Mouse (Mus musculus): ENCODE measurements around the gene Ethe1.
"Not testable (repeated sequence)": the region's sequence is repeated elsewhere in the genome, so short reads cannot be mapped to it uniquely, and the experiment has no call there.

Gene Ethe1

DNA sequence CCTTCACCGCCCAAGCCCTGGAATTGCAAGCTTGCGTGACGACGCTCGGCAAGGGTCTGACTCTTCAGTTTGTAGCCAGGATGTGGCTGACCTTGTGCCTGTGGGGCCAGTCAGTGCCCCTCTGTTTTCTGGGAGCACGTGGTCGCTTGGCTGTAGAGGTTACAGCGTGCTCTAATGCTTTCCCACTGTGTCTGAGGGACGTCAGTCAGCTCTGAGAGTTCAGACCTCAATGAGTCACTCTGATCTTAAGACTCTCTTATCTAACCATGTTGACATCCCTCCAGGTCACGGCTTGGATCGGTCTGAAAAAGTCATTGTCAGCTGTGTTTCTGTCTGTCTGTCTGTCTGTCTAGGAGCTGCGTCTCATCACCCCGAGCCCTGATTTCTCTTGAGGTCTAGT, 27.5 kb downstream of the Ethe1 start:
- no peak for DNase-seq

DNA sequence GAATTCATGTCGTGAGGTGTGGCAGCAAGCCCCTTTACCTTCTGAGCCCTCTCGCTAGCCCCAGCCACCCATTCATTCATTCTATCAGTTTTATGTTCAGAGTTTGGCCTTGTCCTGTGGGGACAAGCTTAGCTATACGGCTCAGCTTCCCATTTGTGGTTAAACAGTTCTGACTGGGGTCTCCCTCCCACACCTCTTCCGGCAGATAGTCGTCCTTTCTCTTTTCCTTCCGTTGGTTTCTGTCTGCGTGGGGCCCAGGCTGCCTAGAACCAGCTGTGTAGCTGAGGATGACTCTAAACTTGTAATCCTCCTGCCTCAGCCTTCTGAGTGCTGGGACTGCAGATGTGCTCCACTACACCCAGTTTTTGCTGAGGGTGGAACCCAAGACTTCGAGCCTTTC, 30.4 kb downstream of the Ethe1 start:
- no peak for DNase-seq

DNA sequence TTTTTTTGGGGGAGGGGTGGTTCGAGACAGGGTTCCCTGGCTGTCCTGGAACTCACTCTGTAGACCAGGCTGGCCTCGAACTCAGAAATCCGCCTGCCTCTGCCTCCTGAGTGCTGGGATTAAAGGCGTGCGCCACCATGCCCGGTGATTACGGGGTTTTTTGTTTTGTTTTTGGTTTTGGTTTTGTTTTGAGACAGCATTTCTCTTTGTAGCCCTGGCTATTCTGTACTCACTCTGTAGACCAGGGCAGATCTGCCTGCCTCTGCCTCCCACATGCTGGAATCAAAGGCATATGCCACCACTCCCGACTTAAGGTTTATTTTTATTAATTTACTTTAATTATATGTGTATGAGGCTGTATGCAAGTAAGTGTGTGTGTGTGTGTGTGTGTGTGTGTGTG, 31.0 kb downstream of the Ethe1 start:
- DNase-seq = not testable (repeated sequence)

DNA sequence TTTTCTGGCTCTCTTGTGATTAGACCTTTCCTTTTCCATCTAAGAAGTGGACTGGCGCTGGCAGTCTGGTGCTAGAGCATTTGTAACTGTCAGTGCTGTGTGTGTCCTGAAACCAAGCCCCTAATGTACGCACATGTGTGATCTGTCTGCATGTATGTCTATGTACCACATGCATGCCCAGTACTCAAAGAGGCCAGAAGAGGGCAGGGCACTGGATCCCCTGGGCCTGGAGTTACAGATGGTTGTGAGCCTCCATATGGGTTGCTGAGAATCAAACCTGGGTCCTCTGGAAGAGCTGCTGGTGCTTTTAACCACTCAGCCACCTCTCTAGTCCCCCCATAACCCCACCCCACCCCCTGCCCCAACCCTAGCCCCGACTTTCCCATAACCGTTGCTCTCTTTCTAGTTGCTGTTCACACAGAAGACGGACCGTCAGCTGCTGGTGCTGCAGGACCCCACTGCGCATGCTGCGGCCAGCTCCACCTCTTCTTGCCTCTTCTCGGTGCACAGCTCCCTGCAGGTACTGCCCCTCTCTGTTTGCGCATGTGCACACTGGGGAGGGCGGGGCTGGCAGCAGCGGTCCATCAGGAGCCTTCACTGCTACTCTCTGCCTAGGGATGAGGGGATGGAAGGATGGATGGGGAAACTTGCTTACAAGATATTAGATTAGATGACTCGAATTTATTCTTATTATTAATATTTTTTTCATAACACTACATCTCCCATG, 32.5 kb downstream of the Ethe1 start:
- DNase-seq = no peak

DNA sequence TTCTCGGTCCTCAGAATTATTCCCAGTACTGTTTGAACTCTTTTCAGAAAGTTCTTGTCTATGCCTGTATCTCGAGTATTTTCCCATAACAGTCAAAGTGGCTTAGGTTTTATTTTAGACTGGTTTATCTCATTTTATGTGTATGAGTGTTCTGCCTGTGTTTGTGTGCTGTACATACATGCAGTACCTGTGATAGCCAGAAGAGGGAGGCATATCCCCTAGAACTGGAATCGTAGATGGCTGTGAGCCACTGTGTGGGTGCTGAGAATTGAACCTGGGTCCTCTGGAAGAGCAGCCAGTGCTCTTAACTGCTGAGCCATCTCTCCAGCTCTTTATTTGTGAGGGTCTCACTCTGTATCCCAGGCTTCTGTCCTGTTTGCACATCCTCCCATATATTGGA, 33.9 kb downstream of the Ethe1 start:
- no peak for DNase-seq

DNA sequence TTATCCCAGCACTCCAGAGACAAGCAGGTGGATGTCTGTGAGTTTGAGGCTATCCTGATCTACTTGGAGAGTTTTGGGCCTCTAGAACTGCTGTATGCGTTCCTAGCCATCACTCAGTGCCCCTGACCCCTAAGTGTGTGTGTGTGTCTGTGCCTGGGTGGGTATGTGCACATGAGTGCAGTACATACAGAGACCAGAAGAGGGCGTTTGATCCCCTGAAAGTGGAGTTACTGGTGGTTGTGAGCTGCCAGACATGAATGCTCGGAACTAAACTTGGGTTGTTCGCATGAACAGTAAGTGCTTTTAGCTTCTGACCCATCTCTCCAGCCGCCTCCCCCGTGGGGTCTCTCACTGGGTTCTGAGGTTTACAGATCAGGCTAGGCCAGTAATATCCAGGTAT, 35.6 kb downstream of the Ethe1 start:
- no peak for DNase-seq

DNA sequence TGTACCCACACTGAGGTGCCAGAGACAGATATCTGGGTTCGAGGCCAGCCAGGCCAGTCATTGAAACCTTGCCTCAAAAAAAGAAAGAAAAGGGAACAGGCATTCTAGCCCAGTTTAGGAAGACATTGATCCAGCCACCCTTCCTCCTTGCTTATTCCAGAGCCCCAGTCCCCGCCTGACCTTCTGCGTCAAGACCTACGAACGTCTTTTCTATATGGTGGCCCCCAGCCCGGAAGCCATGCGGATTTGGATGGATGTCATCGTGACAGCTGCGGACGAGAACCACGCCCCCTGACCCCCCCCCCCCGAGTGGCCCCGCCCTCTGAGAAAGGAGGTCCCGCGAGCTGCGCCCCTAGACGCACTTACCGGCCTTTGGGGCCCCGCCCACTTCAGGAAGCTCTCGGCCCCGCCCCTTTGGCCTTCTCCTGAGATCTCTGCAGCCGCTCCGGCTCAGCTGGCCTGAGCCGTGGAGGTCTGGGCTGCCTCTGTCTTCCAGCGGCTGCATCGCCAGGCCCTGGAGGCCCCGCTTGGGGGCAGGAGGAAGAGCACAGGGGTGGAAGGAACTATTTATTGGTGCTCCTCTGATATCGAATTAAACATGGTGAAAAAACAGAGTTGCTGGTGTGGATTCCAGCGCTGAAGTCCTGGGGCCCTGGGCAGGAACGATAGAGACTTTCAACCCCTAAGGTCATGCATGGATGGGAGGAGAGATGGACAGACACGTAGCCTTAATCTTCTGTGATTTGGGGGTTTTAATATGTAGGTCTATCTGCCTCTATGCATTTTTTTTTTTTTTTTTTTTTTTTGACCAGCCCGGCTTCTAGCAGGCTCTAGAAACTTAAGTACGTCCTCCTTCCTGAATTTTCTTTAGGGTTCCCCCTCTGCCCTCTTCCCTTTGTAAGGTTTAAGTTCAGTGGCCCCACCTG, 41.6 kb downstream of the Ethe1 start:
- DNase-seq = peak; percentile 92

DNA sequence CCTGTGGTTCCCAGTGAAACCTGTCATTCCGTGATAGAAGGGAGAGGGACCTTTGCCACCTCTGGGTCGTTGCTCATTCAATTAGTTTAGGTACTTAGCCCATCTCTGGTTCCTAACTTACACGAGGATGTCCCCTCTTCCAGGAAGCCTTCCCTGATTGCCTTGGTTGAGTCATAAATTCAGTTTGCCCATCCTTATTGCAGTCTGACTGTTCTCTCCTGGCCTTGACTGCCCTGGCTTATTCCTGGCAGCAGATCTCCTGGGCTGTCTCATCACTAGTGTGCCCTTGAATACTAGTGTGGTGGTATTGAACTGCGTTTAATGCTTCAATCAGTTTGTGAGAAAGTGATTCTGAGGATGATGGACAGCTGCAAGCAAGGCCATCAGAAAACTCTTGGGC, 42.3 kb downstream of the Ethe1 start:
- DNase-seq = no peak

DNA sequence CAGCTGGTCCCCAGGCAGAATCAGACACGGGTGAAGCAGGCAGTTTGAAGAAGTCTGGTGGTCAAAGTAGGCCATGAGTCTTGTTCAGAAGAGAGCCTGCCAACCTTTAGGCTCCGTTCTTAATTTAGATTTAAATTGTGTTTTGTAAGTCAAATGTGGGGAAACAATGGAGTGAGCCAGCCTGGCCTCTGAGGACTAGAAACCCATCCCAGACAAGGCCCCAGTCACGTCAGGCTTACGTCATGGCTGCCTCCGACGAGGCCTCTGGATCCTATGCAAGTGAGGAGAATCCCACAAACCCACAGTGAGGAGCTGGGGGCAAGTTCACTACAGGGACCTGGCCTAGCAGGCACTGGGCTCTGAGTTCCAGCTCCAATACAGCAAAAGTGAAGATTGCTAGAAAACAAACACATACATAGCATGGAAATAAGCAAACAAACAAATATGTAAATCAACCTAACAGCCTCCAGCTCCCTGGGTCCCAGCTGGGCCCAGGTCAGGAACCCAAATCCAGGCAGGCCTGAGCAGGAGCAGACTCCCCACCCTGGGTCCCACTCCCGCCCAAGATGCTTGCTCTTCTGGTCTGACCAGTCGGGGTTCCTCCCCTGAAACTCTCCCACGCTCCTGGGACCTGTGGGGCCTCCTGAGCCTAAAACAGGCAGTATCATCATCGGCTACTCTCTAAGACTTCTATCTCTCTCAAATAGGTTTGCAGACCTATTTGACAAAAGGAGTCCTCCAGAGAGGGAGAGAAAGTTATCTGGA, 43.0 kb downstream of the Ethe1 start:
- DNase-seq = no peak

DNA sequence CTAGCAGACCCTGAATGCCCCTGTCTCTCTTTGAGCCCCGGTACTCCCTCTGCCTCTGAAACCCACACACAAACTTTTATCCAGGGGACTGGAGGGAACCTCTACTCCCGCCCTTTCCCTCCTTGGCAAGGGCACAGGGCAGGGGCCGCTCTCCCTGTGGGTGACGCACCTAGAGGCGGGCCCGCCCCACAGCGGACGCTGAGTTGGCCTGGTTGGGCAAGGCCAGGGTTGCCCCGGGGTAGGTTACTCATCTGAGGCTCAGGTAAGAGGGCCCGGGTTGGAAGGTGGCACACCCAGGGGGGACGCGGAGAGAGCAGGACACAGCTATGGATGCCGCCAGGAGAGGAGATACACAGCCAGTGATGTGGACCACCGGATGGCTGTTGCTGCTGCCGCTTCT, 48.9 kb downstream of the Ethe1 start, which contains the start of gene Lypd3:
Gene Lypd3 (plus strand): TSS at position 287 of the 400 bp plus-strand sequence.
- DNase-seq = no peak

DNA sequence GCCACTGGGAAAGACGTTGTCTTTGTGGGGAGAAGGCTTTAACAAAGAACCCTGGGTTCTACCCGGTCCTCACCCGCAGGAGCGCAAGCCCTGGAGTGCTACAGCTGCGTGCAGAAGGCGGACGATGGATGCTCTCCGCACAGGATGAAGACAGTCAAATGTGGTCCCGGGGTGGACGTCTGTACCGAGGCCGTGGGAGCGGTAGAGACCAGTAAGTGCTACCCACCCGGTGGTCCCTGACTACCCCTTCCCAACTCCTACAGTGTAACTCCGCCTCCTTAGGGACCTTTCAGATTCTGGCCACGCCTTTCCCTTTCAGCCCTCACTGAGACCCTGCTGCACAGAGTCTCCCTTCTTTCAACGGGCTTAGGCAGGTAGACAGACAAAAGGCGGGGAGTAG, 49.7 kb downstream of the Ethe1 start:
- DNase-seq = no peak

DNA sequence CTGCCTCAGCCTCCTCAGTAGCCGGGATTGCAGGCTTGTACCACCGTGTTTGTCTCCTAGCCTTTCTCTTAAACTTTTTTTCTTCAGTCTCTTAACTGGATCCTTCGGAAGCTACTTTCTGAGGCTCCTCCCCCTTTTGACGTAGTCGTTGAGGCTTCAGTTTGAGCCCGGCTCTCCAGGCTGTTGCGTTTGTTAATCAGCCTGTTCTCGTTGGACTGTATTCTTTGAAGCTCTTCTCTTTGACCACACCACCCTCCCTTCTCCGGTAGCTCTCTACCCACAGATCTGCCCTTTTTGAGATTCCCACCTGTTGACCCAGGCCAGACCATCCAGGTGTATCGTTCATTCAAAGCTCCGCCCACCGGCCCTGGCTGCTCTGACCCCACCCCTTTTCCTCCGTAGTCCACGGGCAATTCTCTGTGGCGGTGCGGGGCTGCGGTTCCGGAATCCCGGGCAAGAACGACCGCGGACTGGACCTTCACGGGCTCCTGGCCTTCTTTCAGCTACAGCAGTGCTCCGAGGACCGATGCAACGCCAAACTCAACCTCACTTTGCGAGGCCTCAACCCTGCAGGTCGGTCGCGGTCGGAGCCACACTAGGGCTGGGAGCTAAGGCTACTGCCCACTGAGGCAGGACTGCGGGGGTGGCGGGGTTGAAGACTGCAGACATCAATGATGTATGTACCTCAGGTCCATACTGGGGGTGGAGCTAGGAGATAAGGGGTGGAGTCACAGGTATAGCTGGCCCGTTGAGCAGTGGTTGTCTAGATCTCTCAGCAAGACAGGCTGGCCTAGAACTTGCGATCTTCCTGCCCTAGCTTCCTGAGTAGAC, 50.9 kb downstream of the Ethe1 start:
- DNase-seq = peak; percentile 30

DNA sequence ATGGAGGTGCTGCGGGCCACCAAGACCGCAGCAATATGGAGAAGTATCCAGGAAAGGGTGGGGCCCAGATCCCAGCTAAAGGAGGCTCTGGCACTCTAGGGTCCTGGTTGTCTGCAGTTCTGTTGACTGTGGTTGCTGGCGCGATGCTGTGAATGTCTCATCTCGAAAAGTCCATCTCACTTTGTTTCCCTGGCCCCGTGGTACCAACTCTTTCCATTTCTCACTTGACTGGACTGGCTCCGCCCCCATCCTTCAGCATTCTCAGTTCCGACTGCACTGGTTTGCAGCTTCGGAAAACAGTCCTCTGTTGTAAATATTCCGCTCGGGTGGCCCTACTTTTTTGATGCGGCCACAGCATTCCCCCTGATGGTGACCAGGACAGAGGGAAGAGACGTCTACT, 53.1 kb downstream of the Ethe1 start:
- DNase-seq = no peak

DNA sequence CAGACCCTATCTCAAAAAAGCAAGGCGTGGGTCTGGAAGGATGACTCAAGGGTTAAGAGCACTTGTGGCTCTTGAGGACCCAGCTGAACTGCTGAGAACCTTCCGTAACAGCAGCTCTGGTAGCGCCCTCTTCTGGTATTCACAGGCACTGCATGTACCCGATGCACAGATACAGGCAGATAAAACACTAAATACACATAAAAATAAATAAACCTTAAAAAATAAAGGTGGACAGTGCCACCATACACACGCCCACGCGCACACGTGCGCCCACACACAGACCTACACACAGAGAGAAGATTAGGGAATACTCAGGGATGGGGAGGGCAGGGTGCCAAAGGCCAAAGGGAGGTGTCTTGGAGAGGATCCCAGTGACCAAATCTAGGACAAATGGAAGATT, 55.1 kb downstream of the Ethe1 start:
- DNase-seq = peak; percentile 61

DNA sequence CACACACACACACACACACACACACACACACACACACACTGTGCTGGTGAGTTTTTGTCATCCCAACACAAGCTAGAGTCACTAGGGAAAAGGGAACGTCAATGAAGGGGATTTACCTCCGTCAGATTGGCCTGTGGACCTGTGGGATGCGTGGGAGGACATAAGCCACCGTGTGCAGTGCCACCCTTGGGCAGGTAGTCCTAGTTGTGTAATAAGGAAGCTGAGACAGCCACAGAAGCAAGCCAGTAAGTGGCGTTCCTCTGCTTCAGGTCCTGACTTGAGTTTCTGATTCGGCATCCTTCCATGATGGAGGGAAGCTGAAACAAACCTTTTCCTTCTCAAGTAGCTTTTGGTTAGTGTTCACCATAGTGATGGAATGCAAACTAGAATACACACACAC, 57.1 kb downstream of the Ethe1 start:
- DNase-seq = no peak

DNA sequence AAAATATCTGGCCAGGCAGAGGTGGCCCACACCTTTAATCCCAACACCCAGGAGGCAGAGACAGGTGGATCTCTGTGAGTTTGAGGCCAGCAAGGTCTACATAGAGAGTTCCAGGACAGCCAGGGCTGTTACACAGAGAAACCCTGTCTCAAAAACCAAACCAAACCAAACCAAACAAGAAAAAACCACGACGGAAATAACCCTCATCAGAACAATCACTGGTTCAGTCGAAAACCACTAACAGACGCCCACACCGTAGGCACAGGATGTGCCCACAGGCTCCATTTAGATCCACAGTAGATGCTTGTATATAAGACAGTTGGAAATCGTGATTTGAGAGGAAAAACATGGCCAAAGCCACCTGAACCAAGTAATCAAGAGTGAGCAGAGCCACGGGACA, 57.7 kb downstream of the Ethe1 start:
- no peak for DNase-seq

DNA sequence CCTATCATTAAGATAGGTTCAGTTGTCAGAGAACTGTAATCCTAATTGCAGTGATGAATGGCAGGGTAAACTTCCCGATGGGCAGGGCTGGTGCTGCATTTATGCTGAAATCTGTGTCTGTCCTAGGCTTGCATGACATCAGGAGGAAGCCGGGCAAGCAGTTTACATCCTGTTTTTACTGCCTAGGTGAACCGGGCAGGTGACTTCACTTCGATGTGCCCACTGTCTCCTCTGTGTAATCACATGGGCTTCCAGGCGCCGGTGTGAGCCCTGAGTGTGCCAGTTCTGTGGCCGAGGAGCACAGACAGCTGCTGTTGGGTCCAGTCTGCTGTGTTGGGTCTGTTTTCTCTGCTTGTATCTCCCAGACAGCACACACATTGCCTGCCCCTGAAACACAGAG, 59.1 kb downstream of the Ethe1 start:
- DNase-seq = no peak

DNA sequence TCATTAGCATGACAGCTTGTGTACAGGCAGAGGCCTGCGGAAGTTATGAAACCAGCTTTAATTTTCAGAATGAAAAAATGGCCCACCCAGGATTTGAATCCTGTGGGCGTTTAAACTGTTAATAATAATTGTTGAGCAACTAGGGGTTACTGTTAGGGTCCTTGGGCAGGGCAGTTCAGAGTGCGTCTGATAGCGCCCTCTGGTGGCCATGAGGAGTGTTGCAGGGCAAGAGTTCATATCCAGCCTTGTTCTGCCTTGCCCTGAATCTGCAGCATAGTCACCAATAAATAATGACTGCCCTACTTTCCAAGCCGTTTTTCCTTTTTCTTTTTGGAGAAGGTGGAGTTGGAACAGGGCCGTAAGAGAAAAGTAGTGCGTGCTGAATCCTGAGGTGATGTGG, 66.3 kb downstream of the Ethe1 start:
- peak; percentile 70 for DNase-seq

Measured in lung, postnatal 10 days (tissue).